Mouse (Mus musculus) MEL-GATA-1-ER (cell line): ENCODE results near the gene Fcf1.

ENCODE experiments used
- DNase-seq: peaks from one replicate; pipeline ENCODE4 v3.0.0-alpha.2; 2012; ENCODE audit warnings: low read depth; ENCODE audit errors: extremely low read depth

Gene Fcf1

GRCm38 (mm10) chr12:84970428-84971096 lies at the start of gene Fcf1, which contains the start of gene Arel1:
TSS of gene Fcf1 (plus strand) at chr12:84970897.
TSS of gene Arel1 (minus strand) at chr12:84970900.
- DNase-seq: peak; percentile 90

- no peak for DNase-seq
These were observed 48.7 kb upstream of the Fcf1 start for GRCm38 (mm10) chr12:84921881-84922419.

- no peak for DNase-seq
These were observed 46.4 kb upstream of the Fcf1 start for GRCm38 (mm10) chr12:84924324-84924723.

DNA sequence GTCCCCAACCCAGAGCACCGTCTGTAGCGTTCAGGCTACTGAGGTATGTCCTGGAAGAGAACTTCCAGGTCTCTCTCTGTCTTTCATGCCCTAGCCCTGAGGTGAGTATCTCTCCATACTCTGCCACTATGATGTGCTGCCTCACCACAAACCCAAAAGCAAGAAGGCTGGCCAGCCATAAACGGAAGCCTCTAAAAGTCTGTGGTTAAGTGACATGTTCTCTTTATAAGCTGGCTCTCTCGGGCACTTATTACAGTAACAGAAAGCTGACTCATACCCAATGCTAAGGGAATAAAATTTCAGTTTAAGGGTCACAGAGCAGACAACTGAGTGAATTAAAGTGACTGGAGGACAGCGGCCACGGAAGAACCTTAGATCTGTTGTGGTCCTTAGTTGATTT lies 44.2 kb upstream of the Fcf1 start:
- no peak for DNase-seq

- no peak for DNase-seq
These were observed 38.5 kb upstream of the Fcf1 start for GRCm38 (mm10) chr12:84932210-84932609.

GRCm38 (mm10) chr12:84935343-84935742 lies 35.4 kb upstream of the Fcf1 start:
- DNase-seq: no peak

GRCm38 (mm10) chr12:84939117-84939516 lies 31.6 kb upstream of the Fcf1 start:
- DNase-seq: no peak

DNA sequence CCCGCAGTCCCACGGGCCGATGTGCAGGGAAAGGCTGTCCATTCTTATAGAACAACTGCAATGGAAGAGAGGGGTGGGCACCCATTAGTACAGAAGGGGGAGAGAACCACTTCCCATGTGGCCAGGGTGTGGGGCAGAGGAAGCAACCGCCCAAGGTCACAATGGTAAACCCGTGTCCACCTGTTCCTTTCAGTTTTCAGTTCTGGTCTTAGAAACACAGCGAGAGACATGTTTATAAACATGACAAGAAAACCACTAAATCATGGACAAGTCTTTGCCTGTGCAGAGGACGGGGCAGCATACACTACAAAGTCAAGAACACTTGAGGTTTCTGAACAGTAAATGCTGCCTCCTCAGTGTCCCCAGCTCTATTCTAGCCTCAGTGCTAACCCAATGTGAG lies 30.4 kb upstream of the Fcf1 start:
- no peak for DNase-seq

GRCm38 (mm10) chr12:84941717-84942116 lies 29.0 kb upstream of the Fcf1 start:
- DNase-seq: peak; percentile 62

GRCm38 (mm10) chr12:84943006-84943952 lies 27.4 kb upstream of the Fcf1 start:
- peak; percentile 75 for DNase-seq

DNA sequence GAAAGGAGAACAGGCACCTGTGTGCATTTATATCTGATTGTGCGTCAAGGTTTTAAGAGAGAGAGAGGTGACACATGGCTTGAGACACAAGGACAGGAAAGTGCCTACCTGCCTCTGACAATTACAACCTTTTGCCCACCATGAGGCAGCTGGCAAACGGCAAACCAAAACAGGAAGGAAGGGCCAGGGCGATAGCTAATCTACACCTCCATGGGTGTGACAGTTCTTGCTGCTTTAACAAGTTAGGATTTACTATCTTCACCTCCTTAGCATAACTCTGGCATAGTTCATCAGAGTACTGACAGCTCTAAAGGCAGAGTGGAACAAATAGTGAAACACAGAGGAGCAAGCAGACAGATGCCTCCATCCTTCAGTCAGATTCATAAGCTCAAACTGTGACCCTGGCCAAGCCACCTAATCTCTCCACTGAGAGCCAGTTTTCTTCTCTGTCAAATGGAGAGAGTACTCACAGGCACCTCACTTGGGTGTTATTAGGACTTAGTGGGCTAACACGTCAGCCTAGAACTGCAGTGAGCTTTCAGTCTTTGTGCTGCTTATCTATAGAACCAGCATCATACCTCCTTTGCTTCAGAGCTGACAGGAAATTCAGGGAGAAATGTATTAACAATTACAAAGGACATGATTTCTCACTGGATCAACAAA lies 26.4 kb upstream of the Fcf1 start:
- DNase-seq: peak; percentile 82

DNA sequence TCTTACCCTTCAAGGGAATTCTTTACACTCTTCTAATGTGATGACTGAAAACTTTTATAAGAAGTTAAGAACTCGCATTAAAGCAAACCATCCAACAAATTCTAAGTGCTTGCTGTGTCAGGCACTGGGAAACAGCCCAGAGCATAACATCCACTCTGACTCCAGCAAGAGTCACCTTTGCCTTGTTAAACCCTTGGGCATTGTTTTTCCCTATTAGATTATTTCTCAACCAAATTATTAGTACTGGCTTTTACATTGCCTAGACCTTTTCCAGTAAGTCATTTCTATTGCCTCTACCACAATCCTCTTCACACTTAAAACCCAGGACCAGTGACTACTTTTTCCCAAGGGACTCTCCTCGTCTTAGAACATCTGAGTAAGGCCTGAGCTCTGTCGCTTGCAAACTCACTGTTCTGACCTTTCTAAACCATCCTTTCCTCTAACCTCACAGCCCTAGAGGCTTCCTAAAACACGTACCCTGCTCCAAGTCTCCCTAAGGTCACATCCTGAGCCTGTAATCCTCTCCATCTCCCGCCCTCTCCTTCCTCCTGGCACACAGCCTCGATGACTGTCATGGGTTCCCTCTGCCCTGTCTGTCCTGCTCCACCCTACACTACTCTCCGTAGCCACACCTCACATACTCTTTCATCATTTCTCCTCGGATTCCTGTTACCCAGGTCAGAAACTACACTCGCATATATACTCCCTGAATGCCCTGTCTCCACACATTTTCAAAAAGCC lies 25.7 kb upstream of the Fcf1 start:
- no peak for DNase-seq

- DNase-seq: no peak
These were observed 22.7 kb upstream of the Fcf1 start for GRCm38 (mm10) chr12:84947894-84948583.

DNA sequence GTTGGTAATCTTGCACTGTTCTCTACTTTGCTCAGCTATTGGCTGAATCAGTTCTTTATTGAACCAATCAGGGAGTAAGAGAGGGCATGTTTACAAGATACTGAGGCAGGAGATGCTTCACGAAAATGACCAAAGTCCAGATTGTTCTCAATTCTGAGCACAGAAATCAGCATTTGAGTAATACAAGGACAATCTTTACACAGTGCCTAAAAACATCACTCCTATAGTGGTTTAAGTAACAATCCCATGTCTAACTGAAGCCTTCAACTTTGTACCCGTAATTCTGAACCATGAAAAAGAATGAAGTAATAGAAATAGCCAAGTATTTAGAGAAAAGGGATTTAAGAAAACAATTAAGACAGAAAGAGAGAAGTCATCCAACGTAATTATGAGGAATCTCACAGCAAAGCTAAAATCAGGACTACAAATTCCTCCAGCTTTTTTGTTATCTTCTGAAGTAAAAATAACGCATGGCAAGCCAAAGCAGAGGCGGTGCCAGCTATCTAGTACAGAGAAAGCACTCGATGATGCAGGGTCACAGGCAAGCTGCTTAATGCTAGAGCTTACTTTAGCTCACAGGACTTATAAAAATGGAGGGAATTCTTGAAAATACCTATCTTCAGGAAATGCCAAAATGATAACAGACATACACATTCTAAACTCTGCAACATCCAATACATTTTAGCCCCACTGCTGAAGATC lies 22.0 kb upstream of the Fcf1 start:
- DNase-seq: no peak

- no peak for DNase-seq
These were observed 19.9 kb upstream of the Fcf1 start for GRCm38 (mm10) chr12:84950763-84951162.

DNA sequence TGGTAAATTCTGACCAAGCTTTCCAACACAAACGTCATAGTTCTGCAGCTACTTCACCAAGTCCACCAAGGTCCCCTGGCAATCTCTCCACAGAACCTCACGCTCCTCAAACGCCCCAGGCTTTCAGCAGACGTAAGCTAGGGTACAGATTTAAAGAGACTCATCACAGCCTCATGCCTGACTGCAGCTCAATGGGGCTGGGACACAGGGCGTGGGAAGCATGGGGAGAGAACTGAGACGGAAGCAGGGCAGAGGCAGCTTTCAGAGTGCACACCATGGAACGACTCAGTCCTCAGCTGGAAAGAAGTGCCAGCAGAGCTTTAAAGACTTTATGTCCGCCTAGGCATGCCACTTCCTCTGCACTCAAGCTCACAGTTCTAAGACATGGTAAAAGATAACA lies 19.2 kb upstream of the Fcf1 start:
- no peak for DNase-seq

DNA sequence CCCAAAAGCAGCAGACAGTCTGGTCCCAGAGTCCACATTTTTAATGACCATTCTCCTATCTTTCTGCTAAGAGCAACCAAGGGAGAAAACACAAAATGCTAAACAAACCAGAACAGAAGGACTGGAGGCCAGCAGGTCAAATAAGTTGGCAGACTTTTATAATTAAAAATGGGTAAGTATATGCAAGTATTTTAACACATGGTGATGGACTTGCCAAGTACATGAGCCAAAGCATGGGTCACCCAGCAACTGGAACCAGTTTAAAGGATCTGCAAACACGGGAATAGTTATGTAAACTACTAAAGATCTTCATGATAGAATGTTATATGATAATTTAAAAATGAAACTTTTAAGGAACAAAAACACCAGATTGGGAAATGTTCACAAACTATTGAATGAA lies 18.3 kb upstream of the Fcf1 start:
- no peak for DNase-seq

GRCm38 (mm10) chr12:84956317-84956716 lies 14.4 kb upstream of the Fcf1 start:
- DNase-seq: no peak

- no peak for DNase-seq
These were observed 11.8 kb upstream of the Fcf1 start for GRCm38 (mm10) chr12:84958794-84959356.
